Mouse (Mus musculus) Muller cell, postnatal 12 days (primary cell): ENCODE measurements around the gene Acsf2.
A peak's percentile ranks its signal among the peaks of the same experiment; 100 is the strongest.

Experiments used
- DNase-seq: peaks from one replicate; pipeline ENCODE4 v3.0.0-alpha.2; 2015; ENCODE audit errors: inconsistent ontology term

Gene Acsf2

DNA sequence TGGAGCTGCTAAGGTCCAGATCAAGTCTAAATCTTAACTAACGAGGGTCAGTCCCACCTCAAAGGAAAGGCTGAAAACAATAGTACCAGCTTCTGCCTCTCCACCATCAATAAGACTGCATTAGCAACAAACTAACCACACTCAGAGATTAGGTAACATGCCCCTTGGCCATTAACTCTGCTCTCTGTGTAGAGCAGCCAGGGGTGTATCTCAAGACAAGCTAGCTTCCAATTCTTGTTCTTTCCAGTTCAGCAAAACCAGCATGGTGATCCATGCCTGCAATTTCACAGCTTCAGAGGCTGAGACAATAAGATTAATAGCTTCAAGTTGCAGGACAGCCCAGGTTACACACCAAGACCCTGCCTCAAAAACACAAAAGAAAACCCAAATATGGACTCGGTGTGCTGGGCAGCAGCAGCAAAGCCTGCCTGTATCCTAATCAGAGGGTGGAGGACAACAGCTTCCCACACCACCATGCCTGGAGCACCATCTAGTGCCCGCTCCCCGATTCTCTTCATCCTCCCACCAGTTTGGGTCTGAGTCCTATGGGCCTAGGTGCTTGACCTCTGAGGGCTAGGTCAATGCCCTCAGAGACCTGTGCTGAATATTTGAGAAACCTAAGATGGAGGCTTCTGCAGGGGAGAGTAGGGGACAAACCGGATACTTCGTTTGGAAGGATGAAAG lies 3.1 kb downstream of the Acsf2 start:
- no peak for DNase-seq

DNA sequence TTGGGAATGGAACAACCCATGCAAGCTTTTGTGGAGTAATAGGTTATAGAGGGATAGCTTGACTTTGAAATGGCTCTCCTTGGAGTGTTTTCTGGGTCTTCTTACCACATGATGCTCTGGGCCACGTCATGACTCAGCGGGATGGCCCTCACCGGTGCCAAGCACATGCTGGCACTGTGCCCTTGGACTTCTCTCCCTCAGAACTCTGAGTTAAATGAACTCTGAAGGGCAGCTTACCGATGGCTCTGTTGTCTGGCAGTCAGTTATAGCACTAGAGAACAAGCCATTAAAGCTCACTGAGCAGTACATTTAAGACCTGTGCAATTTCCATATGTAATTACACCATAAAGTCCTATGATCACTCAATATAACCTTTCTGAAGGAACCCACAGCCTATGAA lies 4.4 kb downstream of the Acsf2 start:
- peak; percentile 68 for DNase-seq

DNA sequence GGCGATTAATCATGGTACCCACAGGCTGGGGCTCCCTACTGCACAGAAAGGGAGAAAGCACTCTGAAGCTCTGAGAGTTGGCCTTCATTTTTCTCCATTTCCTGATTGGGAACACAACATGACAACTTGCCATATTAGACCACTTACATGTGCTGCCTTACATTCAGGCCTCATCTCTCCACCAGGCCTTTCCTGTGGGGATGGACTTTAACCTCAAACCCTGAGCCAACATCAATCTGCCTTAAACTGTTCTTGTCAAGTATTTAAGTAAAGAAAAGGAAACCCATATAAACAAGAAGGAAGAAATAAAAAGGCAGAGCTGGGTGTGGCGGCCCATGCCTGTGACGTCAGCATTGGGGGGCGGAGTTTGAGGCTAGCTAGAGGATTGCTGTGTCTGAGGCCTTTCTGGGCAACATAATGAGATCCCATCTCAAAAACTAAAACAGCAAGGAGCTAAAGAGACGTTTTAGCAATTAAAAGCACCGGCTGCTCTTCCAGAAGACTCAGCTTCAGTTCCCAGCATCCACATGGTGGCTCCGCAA lies 5.3 kb downstream of the Acsf2 start:
- no peak for DNase-seq

DNA sequence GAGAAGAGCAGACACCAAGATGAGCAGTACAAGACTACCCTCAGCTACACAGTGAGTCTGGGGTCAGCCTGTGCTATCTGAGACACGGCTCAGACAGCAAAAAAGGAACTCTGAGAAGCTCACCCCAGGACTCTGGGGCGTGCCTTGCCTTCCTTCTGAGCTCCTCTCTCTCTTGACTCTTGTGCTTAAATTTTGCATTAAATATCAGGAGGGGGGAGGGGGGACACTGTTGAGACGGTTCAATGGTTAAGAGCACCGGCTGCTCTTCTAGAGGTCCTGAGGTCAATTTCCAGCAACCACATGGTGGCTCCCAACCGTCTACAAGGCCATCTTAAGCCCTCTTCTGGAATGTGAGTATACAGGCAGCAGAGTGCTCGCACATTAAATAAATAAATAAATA lies 14.2 kb downstream of the Acsf2 start:
- DNase-seq = no peak

DNA sequence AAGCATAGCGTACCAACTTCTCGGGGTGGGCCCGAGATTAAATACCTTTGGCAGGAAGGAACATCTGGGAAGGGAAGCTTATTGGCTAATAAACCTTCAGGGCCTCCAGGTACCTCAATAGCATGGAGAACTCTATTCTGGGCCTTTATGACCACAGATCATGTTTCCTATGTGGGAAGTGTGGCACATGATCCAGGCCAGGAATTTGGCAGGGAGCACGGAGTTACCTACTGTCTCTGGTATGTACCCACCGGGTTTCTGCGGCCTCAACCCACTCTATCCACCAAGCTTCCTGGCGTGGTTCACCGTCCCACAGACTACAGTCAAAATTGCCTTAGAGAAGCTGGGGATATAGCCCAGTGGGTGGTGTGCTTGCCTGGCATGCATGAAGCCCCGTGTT lies 16.6 kb downstream of the Acsf2 start:
- DNase-seq = no peak

DNA sequence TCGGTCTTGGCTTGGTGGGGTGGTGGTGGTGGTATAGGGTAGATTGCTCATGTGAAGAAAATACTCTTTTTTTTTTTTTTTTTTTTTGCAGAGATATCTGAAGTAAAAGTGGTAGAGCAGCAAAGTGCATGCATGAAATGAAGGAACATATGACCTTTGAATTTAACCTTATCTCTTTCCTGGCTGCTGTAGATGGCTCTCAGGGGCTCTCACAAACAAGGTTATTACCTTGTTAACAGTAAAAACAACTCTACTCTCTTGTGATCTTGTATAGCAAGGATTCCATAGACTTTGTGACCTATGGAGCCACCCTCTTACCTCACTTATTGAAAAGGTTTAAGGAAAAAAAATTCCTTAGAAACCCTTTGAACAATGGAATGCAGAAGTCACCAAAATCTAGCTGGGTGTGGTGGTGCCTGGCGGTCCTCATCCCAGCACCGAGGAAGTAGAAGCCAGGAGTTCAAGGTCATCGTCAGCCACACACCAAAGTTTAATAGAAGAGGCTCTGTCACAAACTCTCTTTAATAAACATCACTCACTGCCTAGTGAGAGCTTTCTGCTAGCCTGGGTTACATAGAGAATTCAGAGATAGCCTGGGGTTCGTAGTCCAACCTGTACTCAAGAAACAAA lies 21.4 kb downstream of the Acsf2 start:
- DNase-seq = no peak

DNA sequence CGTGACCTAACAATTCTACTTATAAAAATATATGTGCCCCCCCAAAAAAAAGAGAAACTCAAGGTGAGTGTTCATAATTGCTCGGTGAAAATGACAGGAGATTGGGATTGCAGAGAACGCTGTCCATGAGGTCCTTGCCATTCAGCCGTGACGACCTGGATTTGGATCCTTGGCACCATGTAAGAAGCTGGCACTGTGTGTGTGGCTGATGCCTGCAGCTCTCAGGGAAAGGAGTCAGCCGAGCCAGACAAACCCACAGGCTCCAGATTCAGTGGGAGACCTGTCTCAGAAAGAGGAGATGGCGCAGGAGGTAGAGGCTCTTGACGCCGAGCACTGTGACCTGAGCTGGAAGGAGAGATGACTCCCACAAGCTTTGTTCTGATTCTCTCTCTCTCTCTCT lies 25.3 kb downstream of the Acsf2 start:
- no peak for DNase-seq

DNA sequence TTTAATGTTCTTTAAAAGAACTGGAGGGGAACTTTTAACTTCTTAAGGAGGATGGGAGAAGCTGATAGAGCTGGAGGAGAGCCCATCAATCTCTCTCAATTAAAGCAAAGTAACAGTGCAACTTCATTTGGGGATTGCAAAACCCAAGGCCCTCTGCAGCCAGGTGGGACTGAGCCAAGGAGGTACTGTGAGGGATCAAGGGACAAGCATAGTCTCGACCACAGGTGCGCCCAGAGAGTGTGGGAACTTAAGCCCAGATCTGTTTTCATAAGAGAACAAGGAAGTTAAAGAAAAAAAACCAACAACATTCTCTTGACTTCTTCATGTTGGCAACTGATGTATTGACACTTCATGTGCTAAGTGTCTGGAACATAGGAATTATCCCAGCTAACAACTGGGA lies 26.6 kb downstream of the Acsf2 start:
- DNase-seq = no peak

DNA sequence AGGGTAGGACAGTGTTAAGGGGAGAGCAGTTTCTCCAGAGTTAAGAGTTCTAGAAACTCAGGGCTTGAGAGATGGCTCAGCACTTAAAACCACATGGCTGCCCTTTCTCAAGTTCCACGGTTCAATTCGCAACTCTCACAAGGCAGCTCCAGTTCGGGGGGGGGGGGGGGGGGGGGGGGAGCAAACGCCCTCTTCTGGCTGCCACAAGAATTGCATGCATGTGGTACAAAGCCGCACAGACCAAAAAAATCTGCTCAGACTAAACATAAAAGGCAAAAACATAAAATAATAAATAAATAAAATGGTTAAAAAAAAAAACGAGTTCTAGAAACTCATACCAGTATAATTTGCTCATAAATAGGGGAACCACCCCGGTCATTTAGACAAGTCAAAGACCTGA lies 27.1 kb downstream of the Acsf2 start:
- no peak for DNase-seq

DNA sequence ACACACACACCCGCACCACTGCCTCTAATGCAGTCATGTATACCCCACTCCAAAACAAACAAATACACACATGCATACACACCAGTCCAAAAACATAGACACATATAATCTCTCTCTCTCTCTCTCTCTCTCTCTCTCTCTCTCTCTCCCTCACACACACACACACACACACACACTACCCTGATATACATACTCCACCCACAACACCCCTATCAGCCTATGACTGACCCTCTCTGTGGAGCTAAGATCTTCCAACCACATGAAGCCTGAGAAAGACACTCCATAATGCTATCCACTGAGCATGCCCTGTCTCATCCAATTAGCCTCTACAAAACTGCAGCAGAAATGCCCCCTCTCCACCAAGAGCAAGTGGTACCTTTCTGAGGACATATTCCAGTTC lies 29.8 kb downstream of the Acsf2 start:
- DNase-seq = no peak

DNA sequence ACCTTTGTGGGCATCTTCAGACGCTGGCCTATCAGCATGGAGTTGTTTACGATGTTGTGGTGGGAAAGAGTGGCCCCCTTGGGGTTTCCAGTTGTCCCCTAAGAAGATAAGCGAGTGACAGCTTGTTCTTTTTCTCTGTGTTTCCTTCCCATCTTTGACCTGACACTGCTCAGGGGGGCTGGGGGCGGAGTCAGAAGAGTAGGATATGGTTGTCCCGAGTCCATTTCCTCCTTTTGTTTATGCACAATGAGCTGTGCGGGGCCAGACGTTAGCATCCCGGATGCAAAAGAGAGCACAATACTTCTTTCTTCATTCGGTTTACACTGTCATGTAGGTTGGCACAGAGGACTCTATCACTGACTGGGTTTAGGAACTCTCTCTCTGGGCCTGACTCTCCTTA lies 31.1 kb downstream of the Acsf2 start:
- DNase-seq = no peak

DNA sequence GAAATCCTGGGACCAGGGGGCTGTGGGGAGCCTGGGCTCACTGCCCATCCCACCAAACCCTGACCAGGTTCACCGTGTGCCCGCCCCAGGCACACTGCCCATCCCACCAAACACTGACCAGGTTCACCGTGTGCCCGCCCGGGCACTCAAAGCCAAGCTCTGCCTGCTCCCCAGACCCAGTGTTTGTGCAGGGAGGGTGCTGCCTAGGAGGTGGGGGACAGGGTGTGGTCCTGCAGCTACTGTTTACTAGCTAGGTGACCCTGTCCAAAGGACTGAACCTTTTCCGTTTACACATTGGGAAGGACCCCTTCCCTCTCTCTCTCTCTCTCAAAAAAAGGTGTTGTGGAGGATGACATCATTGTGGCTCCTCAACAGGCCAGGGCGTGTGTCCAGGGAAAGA lies 34.3 kb downstream of the Acsf2 start:
- DNase-seq = no peak

DNA sequence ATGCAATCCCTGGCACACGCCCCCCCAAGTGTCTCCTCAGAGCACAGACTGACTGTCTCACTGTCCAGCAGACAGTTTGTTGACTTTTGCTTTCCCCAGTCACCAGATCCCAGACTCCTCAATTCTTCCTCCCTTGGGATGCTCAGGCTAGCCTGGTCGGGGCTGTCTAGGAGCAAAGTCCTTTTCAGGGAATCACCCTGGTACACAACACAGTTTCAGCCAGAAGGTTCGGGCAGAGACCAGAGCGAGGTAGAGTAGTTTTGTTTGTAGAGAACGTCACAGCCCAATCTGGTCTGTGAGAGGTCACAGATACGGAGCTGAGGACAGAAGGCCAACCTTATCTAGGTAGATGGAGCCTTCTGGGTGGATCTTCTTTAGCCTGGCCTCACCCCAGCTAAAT lies 35.1 kb downstream of the Acsf2 start:
- DNase-seq = no peak

DNA sequence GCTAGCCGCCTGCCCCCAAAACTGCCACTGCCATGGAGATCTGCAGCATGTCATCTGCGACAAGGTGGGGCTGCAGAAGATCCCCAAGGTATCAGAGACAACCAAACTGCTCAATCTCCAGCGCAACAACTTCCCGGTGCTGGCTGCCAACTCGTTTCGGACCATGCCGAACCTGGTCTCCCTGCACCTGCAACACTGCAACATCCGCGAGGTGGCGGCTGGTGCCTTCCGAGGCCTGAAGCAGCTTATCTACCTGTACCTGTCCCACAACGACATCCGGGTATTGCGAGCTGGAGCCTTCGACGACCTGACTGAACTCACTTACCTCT lies 36.6 kb downstream of the Acsf2 start:
- no peak for DNase-seq

DNA sequence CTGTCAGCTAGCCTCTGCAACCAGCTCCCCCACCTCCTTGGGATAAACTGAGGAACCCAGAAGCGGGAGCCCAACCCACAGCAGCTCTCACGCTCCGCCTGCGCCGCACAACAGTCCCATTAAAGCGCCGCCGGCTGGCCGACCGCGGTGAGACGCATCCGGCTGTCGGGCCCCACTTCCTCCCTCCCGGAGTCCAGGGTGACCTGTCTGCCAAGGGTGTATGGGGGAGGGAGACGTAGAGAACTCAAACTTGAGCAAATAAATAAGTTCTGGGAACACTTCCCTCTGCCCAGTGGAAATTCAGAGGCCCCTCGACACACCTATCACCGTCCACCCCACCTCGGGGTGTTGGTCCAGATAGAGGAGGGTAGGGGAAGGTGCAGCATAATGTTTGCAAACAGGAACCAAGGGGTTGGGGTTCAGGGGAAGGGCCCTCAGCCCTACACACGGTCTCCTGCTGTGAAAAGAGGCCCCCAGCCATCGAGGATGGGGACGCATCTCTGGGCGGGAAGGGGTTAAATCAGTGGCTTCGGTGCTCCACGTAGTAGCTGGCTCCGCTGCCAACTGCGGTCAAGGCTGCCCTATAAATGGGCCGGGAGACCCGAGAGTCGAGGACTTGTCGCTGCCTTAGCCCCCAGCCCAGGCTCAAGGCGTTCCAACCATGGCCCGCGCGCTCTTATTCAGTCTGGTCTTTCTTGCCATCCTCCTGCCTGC lies 37.1 kb downstream of the Acsf2 start, which contains the start of gene Chad:
Gene Chad (plus strand): TSS at position 611 of the 714 bp plus-strand sequence.
- DNase-seq = no peak

DNA sequence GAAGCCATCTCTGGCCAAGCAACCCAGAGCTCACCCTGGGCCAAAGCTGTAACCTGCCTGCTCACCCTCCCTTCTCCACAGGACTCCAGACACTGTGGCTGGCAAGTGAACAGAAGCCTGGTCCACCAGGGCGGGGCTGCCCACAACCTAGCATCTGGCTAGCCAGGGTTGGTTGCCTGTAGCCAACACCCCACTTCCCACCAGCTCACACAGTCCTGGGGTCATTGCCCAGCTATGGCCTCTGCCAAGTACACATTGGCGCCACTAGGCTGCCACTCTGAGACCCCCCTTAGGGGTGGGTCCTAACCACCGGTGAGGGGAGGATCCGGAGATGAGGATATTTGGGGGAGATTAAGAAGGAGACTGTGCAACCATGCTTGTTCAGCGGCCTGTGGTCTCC lies 37.9 kb downstream of the Acsf2 start:
- no peak for DNase-seq

DNA sequence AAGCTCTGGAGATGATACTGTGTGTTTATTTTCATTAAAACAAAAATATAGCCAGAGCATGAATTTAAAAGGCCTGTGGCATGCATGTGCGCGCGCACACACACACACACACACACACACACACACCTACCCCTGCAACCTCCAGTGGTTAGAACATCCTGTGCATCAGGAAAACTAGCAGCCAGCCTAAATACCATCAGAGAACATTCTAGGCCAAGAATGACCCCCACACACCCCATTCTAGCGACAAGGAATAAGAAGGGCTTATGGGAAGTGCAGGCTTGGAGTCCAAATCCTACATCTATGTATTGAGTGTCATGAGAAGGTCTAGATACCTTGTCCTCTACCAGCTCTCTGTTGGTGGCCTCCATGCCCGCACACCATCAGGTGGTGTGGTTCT lies 38.3 kb downstream of the Acsf2 start:
- no peak for DNase-seq

DNA sequence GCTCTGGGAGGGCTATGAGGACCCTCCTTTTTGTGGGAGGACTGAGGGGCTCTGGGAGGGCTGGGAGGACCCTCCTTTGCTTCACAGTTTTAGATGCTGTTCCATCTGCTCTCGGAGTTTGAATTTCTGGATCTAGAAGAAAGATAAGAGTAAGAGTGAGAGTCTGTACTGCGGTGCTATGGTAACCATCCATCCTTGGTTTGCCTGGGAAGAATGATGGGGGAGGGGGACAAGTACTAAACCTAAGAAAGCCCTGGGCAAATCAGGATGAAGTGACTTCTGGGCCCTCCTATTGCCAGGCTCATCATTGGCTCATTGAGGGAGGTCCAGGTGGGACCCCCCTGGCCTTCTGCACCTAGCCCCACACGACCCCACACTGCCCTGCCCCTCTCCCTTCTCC lies 43.4 kb downstream of the Acsf2 start:
- DNase-seq = no peak

DNA sequence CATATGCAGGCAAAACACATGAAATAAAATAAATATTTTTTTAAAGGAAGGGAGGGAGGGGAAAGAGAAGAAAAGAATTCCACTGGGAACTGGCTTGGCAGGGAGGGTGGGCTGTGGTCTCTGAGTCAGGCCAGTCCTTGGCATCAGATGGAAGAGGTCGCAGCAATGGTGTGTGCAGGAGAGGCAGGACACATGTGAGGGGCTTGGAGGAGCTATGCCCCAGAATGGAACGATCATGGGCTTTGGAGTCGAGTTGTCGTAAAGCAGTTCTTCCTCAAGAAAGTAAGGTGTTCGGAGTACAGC lies 51.3 kb downstream of the Acsf2 start:
- peak; percentile 46 for DNase-seq

DNA sequence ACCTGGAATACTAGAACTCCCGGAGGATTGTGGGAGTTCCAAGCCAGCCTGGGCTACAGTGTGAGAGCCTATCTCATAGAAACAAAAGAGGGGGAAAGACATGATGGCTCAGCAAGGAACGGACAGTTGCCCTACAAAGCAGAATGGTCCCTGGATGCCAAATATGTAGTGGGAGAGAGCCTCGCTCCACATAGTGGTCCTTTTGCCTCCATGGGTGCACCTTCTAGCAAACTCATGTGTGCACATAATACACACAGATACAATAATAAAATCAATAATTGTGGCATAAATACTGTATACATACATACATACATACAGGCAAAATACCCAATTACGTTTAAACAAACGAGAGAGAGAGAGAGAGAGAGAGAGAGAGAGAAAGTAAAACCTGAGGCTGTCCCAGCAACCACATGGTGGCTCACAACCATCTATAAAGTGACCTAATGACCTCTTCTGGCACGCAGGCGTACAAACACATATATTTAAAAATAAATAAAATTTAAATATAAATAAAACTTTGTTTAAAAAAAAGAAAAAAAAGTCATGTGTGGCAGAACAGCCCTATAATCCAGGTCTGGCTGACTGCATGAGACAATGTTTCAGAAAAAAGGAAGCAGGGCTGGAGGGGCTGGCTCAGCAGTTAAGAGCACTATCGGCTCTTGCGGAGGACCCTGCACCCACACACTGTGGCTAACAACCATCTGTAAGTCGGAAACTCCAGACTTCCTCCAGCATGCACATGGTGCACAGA lies 51.8 kb downstream of the Acsf2 start:
- DNase-seq = no peak

DNA sequence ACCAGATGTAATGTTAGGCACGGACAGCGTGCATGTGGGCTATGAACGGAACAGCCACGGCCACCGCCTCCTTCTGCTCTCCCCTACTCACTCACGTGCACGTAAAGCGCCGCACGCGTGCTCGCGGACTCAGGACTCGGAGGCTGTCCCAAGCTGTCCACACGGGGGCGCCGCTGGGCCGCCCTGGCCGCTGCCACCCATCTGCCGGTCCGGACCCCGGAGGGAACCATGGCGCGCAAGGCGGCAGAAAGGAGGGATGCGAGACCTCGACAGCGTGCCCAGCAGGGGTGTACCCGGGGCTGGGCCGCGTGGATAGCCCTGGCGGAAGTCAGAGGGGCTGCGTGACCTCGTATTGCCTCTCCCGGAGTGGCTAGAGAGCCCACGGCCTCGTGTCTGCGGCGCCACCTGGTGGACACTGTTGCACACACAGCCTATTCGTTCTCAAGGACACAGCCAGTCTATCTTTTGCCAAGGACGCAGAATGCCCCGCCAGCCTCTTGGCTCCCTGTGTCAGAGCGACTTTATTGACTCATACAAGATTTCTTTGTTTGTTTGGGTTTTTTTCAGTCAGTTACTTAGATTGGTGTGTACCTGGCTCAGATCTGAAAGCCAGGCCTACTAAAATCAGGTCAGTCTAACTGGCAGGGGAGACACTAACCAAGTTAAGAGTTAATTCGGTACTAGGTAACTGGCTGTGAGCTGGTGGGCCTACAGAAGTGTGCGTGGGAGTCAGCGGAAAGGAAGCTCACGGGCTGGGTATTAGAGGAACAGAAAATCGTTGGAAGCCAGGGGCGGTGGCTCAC lies 52.6 kb downstream of the Acsf2 start, which contains the start of gene Rsad1:
Gene Rsad1 (minus strand): TSS at position 368 of the 803 bp plus-strand sequence.
- DNase-seq = peak; percentile 96
